Mouse (Mus musculus) liver, embryonic 14.5 days (tissue): ENCODE results near the gene Maml3. TPM values are rescaled to one million over a fixed set of nuclear protein-coding genes. Genes with fewer than 3 reads are reported as not detected.

Experiments used
- ATAC-seq: fragments of 200-750 bp; cut with Nextera tagmentation; 2 replicates; pipeline ENCODE4 v1.8.0; 2017; ENCODE audit warnings: moderate number of reproducible peaks, mild to moderate bottlenecking, moderate library complexity; ENCODE audit not compliant: insufficient read depth
- DNase-seq, 3 experiments: peaks; one replicate each; pipeline ENCODE4 v3.0.0-alpha.2; 2012 to 2013; ENCODE audit warnings: low read depth in 3 of 3, low spot score in 3 of 3
- H3K27ac ChIP-seq: fragments of 300-500 bp; sonication (generic); 2 replicates; pipeline ENCODE4 v1.5.1; 2014; ENCODE audit warnings: moderate library complexity, mild to moderate bottlenecking, control low read depth, inconsistent platforms
- H3K27me3 ChIP-seq: fragments of 300-500 bp; sonication (generic); 2 replicates; pipeline ENCODE4 v1.6.1; 2014; ENCODE audit warnings: mild to moderate bottlenecking, low read length, moderate library complexity; ENCODE audit not compliant: control insufficient read depth, insufficient read depth
- H3K36me3 ChIP-seq: fragments of 300-500 bp; sonication (generic); replicated peaks from 2 replicates; pipeline ENCODE4 v1.6.1; 2014; ENCODE audit warnings: low read depth; ENCODE audit not compliant: control insufficient read depth, insufficient read depth
- H3K4me1 ChIP-seq, 2 experiments: fragments of 200-500 bp in 1 of 2; fragments of 300-500 bp in 1 of 2; sonication (generic) in 1 of 2; replicated peaks; 2 replicates each; pipeline ENCODE4 v1.6.1; 2012 to 2014; ENCODE audit warnings: antibody characterized with exemption in 1 of 2, inconsistent platforms in 1 of 2, low read length in 1 of 2; ENCODE audit not compliant: control insufficient read depth in 2 of 2, insufficient read depth in 2 of 2
- H3K4me2 ChIP-seq: fragments of 300-500 bp; sonication (generic); 2 replicates; pipeline ENCODE4 v1.6.1; 2014; ENCODE audit warnings: low read depth, mild to moderate bottlenecking, control low read depth, moderate library complexity
- H3K4me3 ChIP-seq, 2 experiments: fragments of 200-500 bp in 1 of 2; fragments of 300-500 bp in 1 of 2; sonication (generic) in 1 of 2; 2 replicates each; pipeline ENCODE4 v1.5.1; 2012 to 2014; ENCODE audit warnings: low read depth in 2 of 2, low read length in 2 of 2, mild to moderate bottlenecking in 2 of 2, control low read depth in 1 of 2, inconsistent platforms in 1 of 2, moderate library complexity in 1 of 2; ENCODE audit not compliant: insufficient read depth in 1 of 2
- H3K9ac ChIP-seq: fragments of 300-500 bp; sonication (generic); replicated peaks from 2 replicates; pipeline ENCODE4 v1.6.1; 2014; ENCODE audit warnings: mild to moderate bottlenecking, control low read depth, moderate library complexity
- H3K9me3 ChIP-seq: fragments of 300-500 bp; sonication (generic); 2 replicates; pipeline ENCODE4 v1.6.1; 2016; ENCODE audit warnings: low read length, mixed read lengths; ENCODE audit not compliant: control insufficient read depth
- CTCF ChIP-seq: IDR thresholded peaks from 2 replicates; pipeline ENCODE4 v1.5.1; 2016; ENCODE audit warnings: antibody characterized with exemption, low read depth, control low read depth
- EP300 ChIP-seq: IDR thresholded peaks from 2 replicates; pipeline ENCODE4 v1.6.1; 2016; ENCODE audit warnings: antibody characterized with exemption, low read depth
- WGBS: fragments of 180-500 bp; shearing (Covaris S2); extraction: QIAGEN DNeasy Blood & Tissue Kit; methylation state at CpG from one replicate; pipeline ENCODE4 v1.1.7; 2014; ENCODE audit not compliant: insufficient replicate concordance; 5-methylcytosine and 5-hydroxymethylcytosine counted together
- polyA plus RNA-seq, 2 experiments: library from polyadenylated mRNA; depleted of rRNA in 1 of 2; stranded (reverse) in 1 of 2; unstranded in 1 of 2; fragments of >200 nt; fragmentation: Nextera tagmentation in 1 of 2; extraction: Ambion mirVana in 1 of 2; gene quantifications; 2 replicates each; pipeline versions ENCODE4 v1.2.1 to v1.2.3; 2012 to 2014

Maml3 gene
- polyA plus RNA-seq, 2 experiments, result 0.57 to 0.71 TPM

- ATAC-seq, result peak; percentile 63; the same call in 1 of the 2 replicates
- TF ChIP-seq EP300, result 0 out of 2 replicates have a peak, but pooled peaks have one; percentile 16
- TF ChIP-seq CTCF, result no peak
- Histone ChIP-seq H3K4me1 (peaks cover 10 to 34% of the 10 kb centered on the region in 2 experiments), H3K9ac (no peak overlapping the region), H3K9me3 (no peaks in the 10 kb centered on the region), H3K4me3 (no peak overlapping the region), H3K27me3 (no peaks in the 10 kb centered on the region), H3K27ac (no peak overlapping the region), H3K36me3 (no peaks in the 10 kb centered on the region), H3K4me2 (no peak overlapping the region)
- WGBS, result 79% methylated on average over 5 of the region's 5 CpGs
- DNase-seq, result no peak
Observed at GRCm38 (mm10) chr3:51813186-51813585, 291.7 kb downstream of the Maml3 start.

GRCm38 (mm10) chr3:51810731-51811130, 294.1 kb downstream of the Maml3 start:
- DNase-seq (no peak), ATAC-seq (no peak)
- Histone ChIP-seq H3K9me3 (no peaks in the 10 kb centered on the region), H3K27me3 (no peaks in the 10 kb centered on the region), H3K4me3 (no peak overlapping the region), H3K4me2 (peak overlapping the region; percentile 8; the same call in 1 of the 2 replicates), H3K36me3 (no peaks in the 10 kb centered on the region), H3K9ac (no peak overlapping the region), H3K27ac (no peak overlapping the region), H3K4me1 (peaks cover 10 to 34% of the 10 kb centered on the region in 2 experiments)
- 70% methylated on average over 7 of the region's 7 CpGs for WGBS
- no peak for TF ChIP-seq EP300
- no peak for TF ChIP-seq CTCF

GRCm38 (mm10) chr3:51809822-51810221, 295.1 kb downstream of the Maml3 start:
- Histone ChIP-seq H3K4me1 (peaks cover 10 to 32% of the 10 kb centered on the region in 2 experiments), H3K27me3 (no peaks in the 10 kb centered on the region), H3K4me2 (no peak overlapping the region), H3K36me3 (no peaks in the 10 kb centered on the region), H3K9ac (no peak overlapping the region), H3K9me3 (no peaks in the 10 kb centered on the region), H3K27ac (no peak overlapping the region), H3K4me3 (no peak overlapping the region)
- no peak for DNase-seq
- WGBS, result 68% methylated on average over 7 of the region's 7 CpGs
- ATAC-seq, result no peak
- TF ChIP-seq CTCF (no peak), EP300 (no peak)

- ATAC-seq (no peak), DNase-seq (no peak)
- TF ChIP-seq CTCF (no peak), EP300 (no peak)
- Histone ChIP-seq H3K4me3 (no peak overlapping the region), H3K9me3 (no peaks in the 10 kb centered on the region), H3K4me2 (no peak overlapping the region), H3K27ac (no peak overlapping the region), H3K36me3 (no peaks in the 10 kb centered on the region), H3K27me3 (no peaks in the 10 kb centered on the region), H3K4me1 (peaks cover 5 to 17% of the 10 kb centered on the region in 2 experiments), H3K9ac (no peak overlapping the region)
- 76% methylated on average over 16 of the region's 16 CpGs for WGBS
Observed at GRCm38 (mm10) chr3:51807981-51808870, 296.6 kb downstream of the Maml3 start.
